In genomic region chr19:27395481-27395880, GRCm38 (mm10) we compare ENCODE assay signal across 10 mouse cellular contexts. TPM values are rescaled to one million over a fixed set of nuclear protein-coding genes. Genes with fewer than 3 reads are reported as not detected.
A peak's percentile ranks its signal among the peaks of the same experiment; 100 is the strongest.
DNase-seq lines count a peak whose midpoint lies in the region; ATAC-seq and TF ChIP-seq lines count a peak whose summit lies in the region.
"Had no signal": no experiment of that assay in that cellular context is flagged by ENCODE, and none has a peak within 500 bp of the region (broad histone marks: within the 10 kb centered on the region; RNA-seq: fewer than 3 reads in every experiment).

No protein-coding gene starts in this region.

- dilution Hi-C loops in CH12.LX (cut with MboI; ENCODE audit: extremely low pct_ligation_motif_present, extremely low pct_unique_long_range_greater_than_20kb, low sequenced_read_pairs), result no loop called here

- no peak for DNase-seq in heart, embryonic 10.5 days (ENCODE audit: low spot score)
- DNase-seq in CH12.LX (ENCODE audit: extremely low read depth), result peak; percentile 22
- DNase-seq in liver, embryonic 14.5 days (ENCODE audit: low read depth in 3 of 3, low spot score in 3 of 3), result no peak
- DNase-seq in yolk sac, embryonic 10.5 days (ENCODE audit: low spot score), result no peak
- DNase-seq in left cerebral cortex, postnatal 14 days (ENCODE audit: low spot score in 2 of 2), result no peak

- peak in 1 of 2 experiments; percentile 15; a peak in 1 of 4 replicates for TF ChIP-seq CTCF in CH12.LX (conservative IDR thresholded peaks at IDR 0.05 in 1 of 2, IDR thresholded peaks at IDR 0.05 in 1 of 2; ENCODE audit: low read depth in 2 of 2, low read length in 2 of 2)
- TF ChIP-seq CTCF in embryonic fibroblast, embryonic 13.5 days (IDR thresholded peaks at IDR 0.05; ENCODE audit: borderline replicate concordance, insufficient read depth, low read length), result peak; percentile 41; the same call in 1 of the 2 replicates
- peak; percentile 45 for TF ChIP-seq CTCF in liver, embryonic 14.5 days (IDR thresholded peaks at IDR 0.05; ENCODE audit: low read depth)

- in situ Hi-C loops in CH12.LX (cut with MboI; ENCODE audit: low pct_ligation_motif_present, low pct_unique_long_range_greater_than_20kb, low sequenced_read_pairs), result no loop called here

- 86% methylated on average over 8 of the region's 8 CpGs for WGBS in heart, embryonic 16.5 days
- WGBS in heart, embryonic 10.5 days, result 88% methylated on average over 8 of the region's 8 CpGs
- 66% methylated on average over 8 of the region's 8 CpGs for WGBS in liver, embryonic 14.5 days (ENCODE audit: insufficient replicate concordance)

- no peak overlapping the region for H3K27ac ChIP-seq in heart, embryonic 16.5 days (ENCODE audit: low read length)
- H3K27ac ChIP-seq in heart, embryonic 10.5 days, result no peak overlapping the region
- no peak overlapping the region for H3K27ac ChIP-seq in CH12.LX (ENCODE audit: insufficient read depth, low read depth)
- H3K27ac ChIP-seq in embryonic fibroblast, embryonic 13.5 days (ENCODE audit: insufficient read depth, low read length), result no peak overlapping the region
- no peak overlapping the region for H3K27ac ChIP-seq in liver, embryonic 14.5 days
- H3K27ac ChIP-seq: hindbrain, embryonic 15.5 days had no signal

- intact Hi-C loops in left cerebral cortex, postnatal 14 days (cut with DNase I), result no loop called here

- 0 out of 2 replicates have a peak, but pooled peaks have one; percentile 52 for ATAC-seq in heart, embryonic 16.5 days (replicated peaks; ENCODE audit: extremely low read depth, insufficient read depth, low FRiP score)
- no peak for ATAC-seq in liver, embryonic 14.5 days (ENCODE audit: insufficient read depth)
- ATAC-seq in inflammation-experienced regulatory T-cells, adult 6 months, result no peak

- peaks cover 7% of the 10 kb centered on the region for H3K4me1 ChIP-seq in heart, embryonic 16.5 days (ENCODE audit: control insufficient read depth, insufficient read depth, low read length)
- peaks cover 14% of the 10 kb centered on the region for H3K4me1 ChIP-seq in heart, embryonic 10.5 days
- H3K4me1 ChIP-seq in CH12.LX (ENCODE audit: control insufficient read depth in 1 of 2, insufficient read depth in 2 of 2), result no peaks in the 10 kb centered on the region
- H3K4me1 ChIP-seq in embryonic fibroblast, embryonic 13.5 days (ENCODE audit: control insufficient read depth, insufficient read depth, low read length), result no peaks in the 10 kb centered on the region
- H3K4me1 ChIP-seq in liver, embryonic 14.5 days (replicated peaks; ENCODE audit: control insufficient read depth in 2 of 2, insufficient read depth in 2 of 2, low read length in 1 of 2), result no peaks in the 10 kb centered on the region
- H3K4me1 ChIP-seq: hindbrain, embryonic 15.5 days; megakaryocyte, embryonic 14.5 days had no signal

- no peak for TF ChIP-seq EP300 in CH12.LX (IDR thresholded peaks at IDR 0.05; ENCODE audit: low read length)
- TF ChIP-seq EP300 in liver, embryonic 14.5 days (IDR thresholded peaks at IDR 0.05; ENCODE audit: low read depth), result no peak

- H3K4me3 ChIP-seq in heart, embryonic 16.5 days (ENCODE audit: low read length), result no peak overlapping the region
- no peak overlapping the region for H3K4me3 ChIP-seq in heart, embryonic 10.5 days
- H3K4me3 ChIP-seq in CH12.LX (replicated peaks in 1 of 3; ENCODE audit: low read depth in 2 of 3, low read length in 2 of 3, poor library complexity in 1 of 3), result no peak overlapping the region
- H3K4me3 ChIP-seq in embryonic fibroblast, embryonic 13.5 days (ENCODE audit: insufficient read depth, low read length), result no peak overlapping the region
- no peak overlapping the region for H3K4me3 ChIP-seq in liver, embryonic 14.5 days (ENCODE audit: insufficient read depth in 1 of 2, low read depth in 2 of 2, low read length in 2 of 2)
- H3K4me3 ChIP-seq: hindbrain, embryonic 15.5 days; megakaryocyte, embryonic 14.5 days had no signal

- peaks cover 35% of the 10 kb centered on the region for H3K36me3 ChIP-seq in heart, embryonic 16.5 days (ENCODE audit: control insufficient read depth, insufficient read depth)
- H3K36me3 ChIP-seq in heart, embryonic 10.5 days, result peaks cover 73% of the 10 kb centered on the region
- peaks cover 80 to 99% of the 10 kb centered on the region in 2 experiments for H3K36me3 ChIP-seq in CH12.LX (replicated peaks in 1 of 2; ENCODE audit: control insufficient read depth in 1 of 2, insufficient read depth in 1 of 2, low read length in 1 of 2)
- peaks cover 43% of the 10 kb centered on the region for H3K36me3 ChIP-seq in liver, embryonic 14.5 days (replicated peaks; ENCODE audit: control insufficient read depth, insufficient read depth, low read depth)

- no peak overlapping the region for H3K9ac ChIP-seq in heart, embryonic 16.5 days (ENCODE audit: low read length)
- no peak overlapping the region for H3K9ac ChIP-seq in CH12.LX (ENCODE audit: insufficient read depth, low read depth)
- no peak overlapping the region for H3K9ac ChIP-seq in liver, embryonic 14.5 days (replicated peaks)
- H3K9ac ChIP-seq: hindbrain, embryonic 15.5 days had no signal

- TF ChIP-seq POLR2A in CH12.LX (IDR thresholded peaks at IDR 0.05; ENCODE audit: low read depth, low read length), result no peak
- no peak for TF ChIP-seq POLR2A in embryonic fibroblast, embryonic 13.5 days (IDR thresholded peaks at IDR 0.05; ENCODE audit: low read depth, low read length)

- no peaks in the 10 kb centered on the region for H3K27me3 ChIP-seq in heart, embryonic 16.5 days (ENCODE audit: control insufficient read depth, insufficient read depth, low read length)
- no peaks in the 10 kb centered on the region for H3K27me3 ChIP-seq in heart, embryonic 10.5 days (ENCODE audit: insufficient read depth, poor library complexity, severe bottlenecking)
- H3K27me3 ChIP-seq in CH12.LX (replicated peaks), result no peaks in the 10 kb centered on the region
- H3K27me3 ChIP-seq in liver, embryonic 14.5 days (ENCODE audit: control insufficient read depth, insufficient read depth, low read length), result no peaks in the 10 kb centered on the region
- H3K27me3 ChIP-seq: hindbrain, embryonic 15.5 days; megakaryocyte, embryonic 14.5 days had no signal

- no peaks in the 10 kb centered on the region for H3K79me2 ChIP-seq in CH12.LX (replicated peaks; ENCODE audit: control insufficient read depth, extremely low read depth, insufficient read depth, poor library complexity, severe bottlenecking)

- no peak overlapping the region for H3K4me2 ChIP-seq in heart, embryonic 16.5 days (ENCODE audit: low read depth, low read length)
- H3K4me2 ChIP-seq in CH12.LX (ENCODE audit: insufficient read depth, low read depth, poor library complexity, severe bottlenecking), result no peak overlapping the region
- H3K4me2 ChIP-seq in liver, embryonic 14.5 days (ENCODE audit: low read depth), result no peak overlapping the region
- H3K4me2 ChIP-seq: hindbrain, embryonic 15.5 days had no signal

- TF ChIP-seq RAD21 in CH12.LX (IDR thresholded peaks at IDR 0.05; ENCODE audit: low read depth, low read length), result no peak

- no peaks in the 10 kb centered on the region for H3K9me3 ChIP-seq in heart, embryonic 16.5 days (replicated peaks; ENCODE audit: control insufficient read depth, low read length)
- no peaks in the 10 kb centered on the region for H3K9me3 ChIP-seq in heart, embryonic 10.5 days
- H3K9me3 ChIP-seq in CH12.LX (replicated peaks; ENCODE audit: low read length), result no peaks in the 10 kb centered on the region
- no peaks in the 10 kb centered on the region for H3K9me3 ChIP-seq in liver, embryonic 14.5 days (ENCODE audit: control insufficient read depth, low read length)
- H3K9me3 ChIP-seq: hindbrain, embryonic 15.5 days; megakaryocyte, embryonic 14.5 days had no signal

TF ChIP-seq in CH12.LX, 34 proteins besides CTCF, POLR2A, EP300 and RAD21:
- TF ChIP-seq SIN3A (IDR thresholded peaks at IDR 0.05; ENCODE audit: low read length), result no peak
- TF ChIP-seq CHD2 (IDR thresholded peaks at IDR 0.05; ENCODE audit: low read length), result no peak

RNA-seq across cellular contexts. Expression of gene Pum3, which starts 34.1 kb away (rescaled TPM):
- polyA plus RNA-seq in heart, embryonic 16.5 days (2015; fragmentation: Nextera tagmentation; extraction: Ambion mirVana), result 34.7 and 47.8 TPM in 2 replicates
- polyA plus RNA-seq in heart, embryonic 10.5 days (2016; fragmentation: Nextera tagmentation; extraction: Ambion mirVana), result 67.2 and 82.3 TPM in 2 replicates
- total RNA-seq in CH12.LX (2012; rRNA removed) (54.4 and 71.9 TPM in 2 replicates), CH12.LX (2014; rRNA removed) (83.3 and 95.2 TPM in 2 replicates)
- polyA plus RNA-seq in CH12.LX (2012; ENCODE audit: insufficient read length, low read depth), result 210 and 230 TPM in 2 replicates
- 105 and 111 TPM in 2 replicates for polyA plus RNA-seq in embryonic fibroblast, embryonic 13.5 days (2011; ENCODE audit: insufficient read length, low read depth, missing spikeins)
- polyA plus RNA-seq in liver, embryonic 14.5 days (2012; rRNA removed), result 7.8 and 14.0 TPM in 2 replicates
- polyA plus RNA-seq in liver, embryonic 14.5 days (2014; fragmentation: Nextera tagmentation; extraction: Ambion mirVana), result 38.2 and 41.4 TPM in 2 replicates
- 10 to 100 TPM; 61.1 to 67.3 TPM for total RNA-seq in left cerebral cortex, postnatal 14 days (2021)
- polyA plus RNA-seq in inflammation-experienced regulatory T-cells, adult 6 months (2017; shearing (Covaris generic)), result 100 to 1,000 TPM in 2 of 3 experiments, 10 to 100 TPM in 1; 99.3 to 112 (median 103) TPM
